Mouse (Mus musculus) large intestine, adult 2 months (tissue): Measurements from ENCODE around the gene Map3k19. TPM values are rescaled to one million over a fixed set of nuclear protein-coding genes. Genes with fewer than 3 reads are reported as not detected.

ENCODE experiments used
- polyA plus RNA-seq: library from polyadenylated mRNA; depleted of rRNA; stranded (reverse); fragments of >200 nt; gene quantifications from 2 replicates; pipeline ENCODE4 v1.2.3, GENCODE M21; 2012; rRNA removed

Gene Map3k19
- polyA plus RNA-seq, 1 experiment, result 0.06 TPM

Other genes with a start within 250 kb of the Map3k19 start
- 0.25 and 0.74 TPM in 2 replicates for gene Tmem163, start 175.5 kb downstream of the Map3k19 start, polyA plus RNA-seq
- not detected in 2 replicates for gene Acmsd, start 125.6 kb downstream of the Map3k19 start, polyA plus RNA-seq
- 8.4 and 21.3 TPM in 2 replicates for gene Ccnt2, start 80.9 kb downstream of the Map3k19 start, polyA plus RNA-seq
- gene Rab3gap1, start 13.7 kb upstream of the Map3k19 start, polyA plus RNA-seq, result 14.6 and 15.9 TPM in 2 replicates
- gene Zranb3, start 248.0 kb upstream of the Map3k19 start, polyA plus RNA-seq, result 1.1 and 1.4 TPM in 2 replicates
- 11.1 and 18.8 TPM in 2 replicates for gene R3hdm1, start 248.3 kb upstream of the Map3k19 start, polyA plus RNA-seq